Mouse (Mus musculus): ENCODE data around the gene Isy1. TPM values are rescaled to one million over a fixed set of nuclear protein-coding genes. Genes with fewer than 3 reads are reported as not detected.

The Isy1 gene
- total RNA-seq, 2 experiments from 2014 or later: 18.2 to 18.6 TPM

GRCm38 (mm10) chr6:87807735-87808440, 30.7 kb downstream of the Isy1 start:
- DNase-seq: no peak
- intact Hi-C loops (cut with DNase I; ENCODE audit: low total_unique reads): no loop called here

GRCm38 (mm10) chr6:87806857-87807256, 31.7 kb downstream of the Isy1 start:
- intact Hi-C loops (cut with DNase I; ENCODE audit: low total_unique reads): no loop called here

GRCm38 (mm10) chr6:87806028-87806427, 32.6 kb downstream of the Isy1 start:
- intact Hi-C loops (cut with DNase I; ENCODE audit: low total_unique reads): no loop called here
- DNase-seq: no peak

More at GRCm38 (mm10) chr6:87806857-87807256, 31.7 kb downstream of the Isy1 start:
- DNase-seq: no peak

DNA sequence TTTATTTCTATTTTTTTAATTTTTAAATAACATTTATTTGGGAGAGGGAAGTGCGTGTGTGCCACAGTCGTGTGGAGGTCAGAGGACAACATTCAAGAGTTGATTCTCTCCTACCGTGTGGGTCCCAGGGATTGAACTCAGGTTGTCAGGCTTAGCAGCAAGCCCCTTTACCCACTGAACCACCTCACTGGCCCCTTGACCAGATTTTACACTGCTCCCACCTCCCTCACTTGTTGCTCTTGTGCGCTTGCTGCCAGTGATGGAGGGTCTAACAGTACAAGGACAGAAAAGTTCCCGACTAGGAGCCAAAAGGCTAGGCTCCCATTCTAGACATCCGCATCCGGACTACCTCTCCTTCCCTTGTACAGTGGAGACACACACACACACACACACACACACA, 33.1 kb downstream of the Isy1 start:
- intact Hi-C loops (cut with DNase I; ENCODE audit: low total_unique reads): no loop called here
- DNase-seq: no peak

DNA sequence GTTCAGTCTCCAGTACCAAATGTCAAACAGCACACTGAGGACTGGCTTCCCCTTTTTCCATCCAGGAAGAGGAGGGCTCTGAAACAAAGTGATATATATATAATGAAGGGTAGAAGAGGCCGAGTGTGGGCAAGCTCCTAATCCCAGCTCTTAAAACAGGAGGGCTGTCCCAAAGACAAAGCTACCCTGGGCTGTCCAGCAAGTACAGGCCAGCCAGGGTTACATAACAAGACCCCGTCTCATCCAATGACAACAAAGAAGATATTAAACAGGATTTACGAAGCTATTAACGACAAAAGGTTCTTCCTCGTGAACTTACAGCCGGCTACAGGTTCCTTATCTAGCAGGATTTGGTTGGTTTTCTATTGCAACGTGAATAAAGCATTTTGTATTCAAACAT, 33.7 kb downstream of the Isy1 start:
- intact Hi-C loops (cut with DNase I; ENCODE audit: low total_unique reads): no loop called here
- no peak for DNase-seq

DNA sequence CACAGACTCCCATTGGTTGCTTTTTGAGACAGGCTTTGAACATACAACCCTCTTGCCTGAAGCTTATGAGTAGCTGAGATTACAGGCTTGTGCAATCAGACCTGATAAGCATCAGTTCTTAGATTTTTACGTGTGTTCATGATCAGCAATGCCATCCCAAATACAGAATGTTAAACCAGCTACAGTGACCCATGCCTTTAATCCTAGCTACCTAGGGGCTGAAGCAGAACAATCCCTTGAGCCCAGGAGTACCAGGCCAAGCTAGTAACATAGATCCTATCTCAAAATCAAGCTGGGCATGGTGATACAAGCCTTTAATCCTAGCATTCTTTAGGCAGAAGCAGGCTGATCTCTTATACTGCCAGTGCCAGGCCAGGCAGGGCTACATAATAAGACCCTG, 34.6 kb downstream of the Isy1 start:
- DNase-seq: no peak
- intact Hi-C loops (cut with DNase I; ENCODE audit: low total_unique reads): no loop called here

- DNase-seq: no peak
- intact Hi-C loops (cut with DNase I; ENCODE audit: low total_unique reads): no loop called here
These were observed 36.1 kb downstream of the Isy1 start for GRCm38 (mm10) chr6:87802462-87802861.

- DNase-seq: no peak
- intact Hi-C loops (cut with DNase I; ENCODE audit: low total_unique reads): no loop called here
These were observed 39.0 kb downstream of the Isy1 start for GRCm38 (mm10) chr6:87799576-87799975.

DNA sequence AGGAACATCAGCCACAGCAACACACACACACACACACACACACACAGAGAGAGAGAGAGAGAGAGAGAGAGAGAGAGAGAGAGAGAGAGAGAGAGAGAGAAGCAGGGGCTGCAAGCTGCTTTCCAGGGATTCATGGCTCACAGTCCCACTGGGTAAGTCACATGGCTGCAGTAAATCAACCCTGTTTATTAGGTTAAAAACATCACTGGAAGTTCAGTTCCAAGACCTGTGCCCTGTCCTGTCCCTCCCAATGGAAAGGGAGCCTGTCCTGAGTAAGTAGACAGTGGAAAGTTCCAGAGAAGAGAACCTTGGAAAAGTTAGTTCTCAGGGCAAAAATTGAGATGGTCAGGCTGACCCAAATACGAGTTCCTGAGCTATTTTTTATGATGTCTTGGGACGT, 41.3 kb downstream of the Isy1 start:
- DNase-seq: no peak
- intact Hi-C loops (cut with DNase I; ENCODE audit: low total_unique reads): no loop called here

DNA sequence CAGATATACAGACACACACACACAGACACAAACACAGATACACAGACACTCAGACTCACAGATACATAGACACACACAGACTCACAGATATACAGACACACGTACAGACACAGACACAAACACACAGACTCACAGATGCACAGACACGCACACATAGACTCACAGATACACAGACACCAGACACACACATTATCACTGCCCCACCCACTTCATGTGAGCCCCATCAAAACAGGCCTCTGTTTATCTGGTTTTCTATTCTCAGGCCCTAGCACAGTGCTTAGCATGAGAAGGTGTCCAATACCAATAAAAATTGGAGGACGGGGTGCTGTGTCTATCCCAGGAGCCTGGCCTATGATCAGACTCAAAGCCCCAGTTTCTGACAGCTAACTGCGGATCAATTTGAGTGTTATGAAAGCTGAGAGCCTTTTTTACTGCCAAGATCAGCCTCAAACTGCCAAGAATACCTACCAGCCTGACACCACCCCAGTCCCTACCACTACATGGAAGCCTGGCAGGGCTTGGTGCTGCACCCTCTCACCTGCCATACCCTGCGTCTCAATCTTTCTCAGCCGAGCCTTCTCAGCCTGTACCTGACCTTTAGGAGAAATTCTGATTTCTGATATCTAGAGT, 42.2 kb downstream of the Isy1 start:
- intact Hi-C loops (cut with DNase I; ENCODE audit: low total_unique reads): no loop called here
- no peak for DNase-seq

GRCm38 (mm10) chr6:87795385-87796150, 43.0 kb downstream of the Isy1 start:
- intact Hi-C loops (cut with DNase I; ENCODE audit: low total_unique reads): no loop called here
- DNase-seq: no peak

GRCm38 (mm10) chr6:87793821-87794510, 44.6 kb downstream of the Isy1 start:
- intact Hi-C loops (cut with DNase I; ENCODE audit: low total_unique reads): no loop called here
- no peak for DNase-seq

DNA sequence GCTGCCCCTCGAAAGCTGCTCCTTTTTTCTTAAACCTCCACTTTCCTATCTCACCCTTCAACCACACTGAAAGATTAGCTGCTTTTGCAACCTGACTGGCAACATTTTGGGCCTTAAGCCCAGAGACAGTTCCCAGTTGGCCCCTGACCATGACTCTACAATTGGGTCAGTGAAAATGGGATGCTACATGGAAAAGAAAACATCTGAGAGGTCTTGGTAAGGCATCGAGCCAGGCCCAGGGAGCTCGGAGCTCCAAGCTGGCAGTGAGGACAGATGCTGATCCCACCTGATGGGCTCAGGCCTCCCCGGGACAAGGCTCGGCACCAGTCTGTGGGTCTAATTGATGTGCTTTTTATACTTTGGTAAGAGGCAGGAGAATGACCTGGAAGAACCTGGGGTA, 46.8 kb downstream of the Isy1 start:
- DNase-seq: no peak
- intact Hi-C loops (cut with DNase I; ENCODE audit: low total_unique reads): no loop called here

DNA sequence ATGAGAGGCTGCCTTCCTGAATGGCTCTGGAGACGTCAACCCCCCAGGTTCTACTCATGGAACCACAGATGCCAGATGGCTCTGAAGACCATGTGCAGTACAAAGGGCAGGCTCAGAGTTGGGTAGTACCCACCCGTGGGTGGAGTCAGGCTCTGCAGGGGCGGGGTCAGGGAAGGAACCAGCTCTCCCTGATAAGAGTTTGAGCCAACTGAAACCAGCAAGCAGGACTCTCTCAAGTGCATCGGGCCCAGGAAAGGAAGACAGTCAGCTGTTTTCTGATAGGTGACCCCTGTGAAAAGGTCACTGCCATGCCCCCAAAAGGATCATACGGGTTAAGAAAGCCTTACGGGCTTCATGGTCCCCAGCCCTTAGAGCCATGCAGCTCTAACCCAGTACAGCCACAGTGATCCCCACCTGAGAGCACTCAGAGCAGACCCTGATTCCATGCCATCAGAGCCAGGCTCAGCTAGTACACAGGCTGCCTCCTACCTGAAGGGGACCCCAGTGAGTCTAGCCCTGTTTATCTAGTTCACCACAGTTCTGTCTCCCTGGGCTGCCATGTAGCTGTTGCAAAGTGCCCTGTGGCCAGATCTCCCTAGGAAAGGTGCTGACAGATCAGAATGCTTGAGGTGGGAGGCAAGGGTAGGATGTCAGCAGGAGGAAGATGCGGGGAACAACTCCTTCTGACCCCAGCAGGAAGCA, 47.7 kb downstream of the Isy1 start:
- no peak for DNase-seq
- intact Hi-C loops (cut with DNase I; ENCODE audit: low total_unique reads): no loop called here

DNA sequence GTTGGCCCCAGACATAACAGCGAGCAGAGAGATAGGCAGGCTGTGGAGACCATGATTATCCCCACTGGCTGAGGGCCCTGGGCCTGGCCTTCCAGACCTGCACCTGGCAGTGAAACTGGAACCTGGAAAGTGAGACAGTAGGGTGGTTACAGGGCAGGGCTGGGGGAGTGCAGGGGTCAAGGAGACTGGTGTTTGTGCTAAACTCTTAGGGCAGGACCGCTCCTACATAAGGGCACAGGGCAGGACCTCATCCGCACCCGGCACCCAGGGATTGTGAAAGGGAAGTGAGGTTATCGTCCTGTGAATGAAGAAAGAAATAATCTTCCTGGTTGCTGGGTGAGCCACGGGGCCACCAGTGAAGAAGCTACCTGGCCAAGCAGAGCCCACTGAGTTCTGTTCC, 48.8 kb downstream of the Isy1 start:
- no peak for DNase-seq
- intact Hi-C loops (cut with DNase I; ENCODE audit: low total_unique reads): no loop called here

- DNase-seq: no peak
These were observed 49.6 kb downstream of the Isy1 start for GRCm38 (mm10) chr6:87788896-87789587.

DNA sequence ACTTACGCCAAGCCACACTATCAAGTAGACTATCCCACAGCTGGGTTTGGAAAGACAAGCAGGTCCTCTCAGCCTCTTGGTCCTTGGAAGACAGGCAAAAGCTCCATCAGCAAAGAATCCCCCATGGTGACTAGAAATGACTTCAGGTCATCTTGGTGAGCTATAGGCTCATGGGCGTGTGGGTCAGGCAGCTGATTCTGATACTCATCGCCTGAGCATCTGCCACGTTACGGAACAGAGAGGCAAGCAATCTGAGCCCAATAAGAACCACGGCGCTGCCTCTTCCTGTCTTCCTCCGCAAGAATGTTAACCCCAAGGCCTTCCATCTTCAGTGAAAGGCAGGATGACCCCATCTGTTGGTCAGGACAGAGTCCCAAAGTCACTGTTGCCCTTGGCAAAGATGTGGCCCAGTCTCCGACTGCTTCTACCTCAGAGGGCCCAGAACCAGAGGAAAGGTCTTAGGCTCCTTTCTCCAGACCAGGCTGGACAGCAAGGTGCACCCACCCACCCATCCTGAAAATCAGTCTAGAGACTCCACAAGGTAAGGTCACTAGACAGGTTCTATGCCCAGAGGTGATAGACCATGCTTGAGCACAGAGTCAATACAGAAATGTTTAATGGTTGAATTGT, 50.2 kb downstream of the Isy1 start:
- no peak for DNase-seq
- intact Hi-C loops (cut with DNase I; ENCODE audit: low total_unique reads): no loop called here

More at GRCm38 (mm10) chr6:87788896-87789587, 49.6 kb downstream of the Isy1 start:
- intact Hi-C loops (cut with DNase I; ENCODE audit: low total_unique reads): no loop called here

- DNase-seq: no peak
- intact Hi-C loops (cut with DNase I; ENCODE audit: low total_unique reads): no loop called here
These were observed 51.3 kb downstream of the Isy1 start for GRCm38 (mm10) chr6:87787108-87787890.
